Mouse (Mus musculus): ENCODE results near the gene Dennd2a.

The Dennd2a gene

GRCm38 (mm10) chr6:39557723-39558261, at the start of gene Dennd2a:
Gene Dennd2a (minus strand): TSS chr6:39557867.
- peak; percentile 85 for DNase-seq (ENCODE audit: low read depth, low spot score)

GRCm38 (mm10) chr6:39607365-39607764, 49.7 kb upstream of the Dennd2a start:
- no peak for DNase-seq (ENCODE audit: low read depth, low spot score)

- no peak for DNase-seq (ENCODE audit: low read depth, low spot score)
Measured at GRCm38 (mm10) chr6:39606862-39607261, 49.2 kb upstream of the Dennd2a start.

- no peak for DNase-seq (ENCODE audit: low read depth, low spot score)
Measured at GRCm38 (mm10) chr6:39606056-39606455, 48.4 kb upstream of the Dennd2a start.

GRCm38 (mm10) chr6:39604565-39604964, 46.9 kb upstream of the Dennd2a start:
- DNase-seq (ENCODE audit: low read depth, low spot score): peak; percentile 56

- DNase-seq (ENCODE audit: low read depth, low spot score): peak; percentile 20
Measured at GRCm38 (mm10) chr6:39601828-39602227, 44.2 kb upstream of the Dennd2a start.

GRCm38 (mm10) chr6:39600851-39601250, 43.2 kb upstream of the Dennd2a start:
- no peak for DNase-seq (ENCODE audit: low read depth, low spot score)

- peak; percentile 99 for DNase-seq (ENCODE audit: low read depth, low spot score)
Measured at GRCm38 (mm10) chr6:39592401-39593214, 34.9 kb upstream of the Dennd2a start, which contains the start of gene Ndufb2. Gene Ndufb2 (plus strand): TSS chr6:39592574.

- DNase-seq (ENCODE audit: low read depth, low spot score): no peak
Measured at GRCm38 (mm10) chr6:39591481-39591880, 33.8 kb upstream of the Dennd2a start.

GRCm38 (mm10) chr6:39585517-39585916, 27.9 kb upstream of the Dennd2a start, which contains the start of gene Gm42420:
Gene Gm42420 (plus strand): TSS chr6:39585753.
- DNase-seq (ENCODE audit: low read depth, low spot score): no peak

GRCm38 (mm10) chr6:39581087-39581784, 23.6 kb upstream of the Dennd2a start:
- DNase-seq (ENCODE audit: low read depth, low spot score): no peak

- no peak for DNase-seq (ENCODE audit: low read depth, low spot score)
Measured at GRCm38 (mm10) chr6:39580558-39580957, 22.9 kb upstream of the Dennd2a start.

- peak; percentile 58 for DNase-seq (ENCODE audit: low read depth, low spot score)
Measured at GRCm38 (mm10) chr6:39579552-39579951, 21.9 kb upstream of the Dennd2a start.

GRCm38 (mm10) chr6:39574951-39575350, 17.3 kb upstream of the Dennd2a start:
- DNase-seq (ENCODE audit: low read depth, low spot score): no peak

- no peak for DNase-seq (ENCODE audit: low read depth, low spot score)
Measured at GRCm38 (mm10) chr6:39574555-39574869, 16.8 kb upstream of the Dennd2a start.

GRCm38 (mm10) chr6:39573791-39574554, 16.3 kb upstream of the Dennd2a start, which contains the start of gene Adck2:
Gene Adck2 (plus strand): TSS chr6:39573873.
- DNase-seq (ENCODE audit: low read depth, low spot score): peak; percentile 97

- DNase-seq (ENCODE audit: low read depth, low spot score): no peak
Measured at GRCm38 (mm10) chr6:39570426-39570825, 12.8 kb upstream of the Dennd2a start.

GRCm38 (mm10) chr6:39567528-39567927, 9.9 kb upstream of the Dennd2a start:
- peak; percentile 84 for DNase-seq (ENCODE audit: low read depth, low spot score)

- peak; percentile 95 for DNase-seq (ENCODE audit: low read depth, low spot score)
Measured at GRCm38 (mm10) chr6:39562166-39563015, 4.7 kb upstream of the Dennd2a start.

- no peak for DNase-seq (ENCODE audit: low read depth, low spot score)
Measured at GRCm38 (mm10) chr6:39559276-39559939, 1.7 kb upstream of the Dennd2a start.

Measured in brain, adult 2 months (tissue).